Comparison of ENCODE assay signal across 10 mouse cellular contexts in the genomic region with DNA sequence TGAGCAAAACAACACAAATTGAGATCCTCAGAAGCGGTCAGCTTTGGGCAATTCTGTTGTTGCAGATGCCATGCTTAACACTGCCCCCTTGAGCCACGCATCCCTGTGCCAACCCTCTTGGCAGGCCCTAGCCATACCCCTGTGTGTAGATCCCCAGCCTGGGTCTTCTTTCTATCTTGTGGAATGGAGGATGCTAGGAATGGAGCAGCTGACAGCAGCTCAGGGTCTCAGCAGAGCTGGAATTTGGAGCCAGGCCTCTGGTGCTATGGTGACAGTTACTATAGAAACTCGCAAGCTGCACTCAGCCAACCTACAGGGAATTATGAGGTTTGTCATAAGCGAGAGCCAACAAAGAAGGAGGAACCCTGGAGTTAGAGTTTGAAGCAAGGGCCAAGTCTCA. TPM values are rescaled to one million over a fixed set of nuclear protein-coding genes. Genes with fewer than 3 reads are reported as not detected.
A peak's percentile ranks its signal among the peaks of the same experiment; 100 is the strongest.
DNase-seq lines count a peak whose midpoint lies in the region; ATAC-seq and TF ChIP-seq lines count a peak whose summit lies in the region.
"Had no signal": no experiment of that assay in that cellular context is flagged by ENCODE, and none has a peak within 500 bp of the region (broad histone marks: within the 10 kb centered on the region; RNA-seq: fewer than 3 reads in every experiment).

No protein-coding gene starts in this region.

- WGBS in forebrain, postnatal 0 days, result 35% methylated on average over 4 of the region's 4 CpGs
- 61% methylated on average over 4 of the region's 4 CpGs for WGBS in neural tube, embryonic 14.5 days
- 88% methylated on average over 4 of the region's 4 CpGs for WGBS in kidney, embryonic 16.5 days

- peak overlapping the region; percentile 42; the same call in 1 of the 2 replicates for H3K9ac ChIP-seq in forebrain, postnatal 0 days
- H3K9ac ChIP-seq in neural tube, embryonic 14.5 days (replicated peaks; ENCODE audit: low read depth, low read length), result peak overlapping the region; percentile 12; the same call in 1 of the 2 replicates
- H3K9ac ChIP-seq in kidney, embryonic 16.5 days (replicated peaks; ENCODE audit: low read length), result no peak overlapping the region
- H3K9ac ChIP-seq: liver, embryonic 13.5 days had no signal

- H3K4me2 ChIP-seq in forebrain, postnatal 0 days (ENCODE audit: low read depth), result peak overlapping the region; percentile 18; the same call in 1 of the 2 replicates
- H3K4me2 ChIP-seq in neural tube, embryonic 14.5 days (ENCODE audit: low read depth, low read length), result no peak overlapping the region
- H3K4me2 ChIP-seq in kidney, embryonic 16.5 days (replicated peaks; ENCODE audit: low read depth, low read length), result no peak overlapping the region
- H3K4me2 ChIP-seq: liver, embryonic 13.5 days had no signal

- ATAC-seq in forebrain, postnatal 0 days, result peak; percentile 98
- ATAC-seq in neural tube, embryonic 14.5 days (ENCODE audit: low read depth), result peak; percentile 92
- ATAC-seq in kidney, embryonic 16.5 days (ENCODE audit: low FRiP score, low TSS enrichment), result no peak
- ATAC-seq: Patski had no signal

- no peaks in the 10 kb centered on the region for H3K9me3 ChIP-seq in forebrain, postnatal 0 days (ENCODE audit: low read length)
- H3K9me3 ChIP-seq in neural tube, embryonic 14.5 days (ENCODE audit: control insufficient read depth, low read length), result no peaks in the 10 kb centered on the region
- H3K9me3 ChIP-seq in kidney, embryonic 16.5 days (ENCODE audit: low read length), result no peaks in the 10 kb centered on the region

- H3K27me3 ChIP-seq in forebrain, postnatal 0 days (ENCODE audit: insufficient read depth, low read length), result no peaks in the 10 kb centered on the region
- H3K27me3 ChIP-seq in neural tube, embryonic 14.5 days (ENCODE audit: control insufficient read depth, insufficient read depth, low read length), result no peaks in the 10 kb centered on the region
- H3K27me3 ChIP-seq in kidney, embryonic 16.5 days (ENCODE audit: insufficient read depth, low read length), result no peaks in the 10 kb centered on the region
- H3K27me3 ChIP-seq: Patski had no signal

- no peak for TF ChIP-seq CTCF in forebrain, postnatal 0 days (IDR thresholded peaks at IDR 0.05; ENCODE audit: low read depth)

- peaks cover 12% of the 10 kb centered on the region for H3K4me1 ChIP-seq in forebrain, postnatal 0 days (ENCODE audit: insufficient read depth)
- no peaks in the 10 kb centered on the region for H3K4me1 ChIP-seq in neural tube, embryonic 14.5 days (ENCODE audit: control insufficient read depth, insufficient read depth, low read length)
- H3K4me1 ChIP-seq in kidney, embryonic 16.5 days (ENCODE audit: insufficient read depth, low read length), result 0 out of 2 replicates have a peak, but pooled peaks cover 2% of the 10 kb centered on the region
- H3K4me1 ChIP-seq: liver, embryonic 13.5 days had no signal

- H3K4me3 ChIP-seq in forebrain, postnatal 0 days (ENCODE audit: low read depth, low read length), result no peak overlapping the region
- no peak overlapping the region for H3K4me3 ChIP-seq in neural tube, embryonic 14.5 days (ENCODE audit: low read depth, low read length)
- H3K4me3 ChIP-seq in kidney, embryonic 16.5 days (ENCODE audit: low read length), result no peak overlapping the region
- H3K4me3 ChIP-seq: liver, embryonic 13.5 days had no signal

- no peaks in the 10 kb centered on the region for H3K36me3 ChIP-seq in forebrain, postnatal 0 days (ENCODE audit: insufficient read depth)
- H3K36me3 ChIP-seq in neural tube, embryonic 14.5 days (ENCODE audit: control insufficient read depth, insufficient read depth, low read length), result no peaks in the 10 kb centered on the region
- H3K36me3 ChIP-seq in kidney, embryonic 16.5 days (ENCODE audit: insufficient read depth, low read length), result no peaks in the 10 kb centered on the region
- H3K36me3 ChIP-seq: liver, embryonic 13.5 days had no signal

- H3K27ac ChIP-seq in forebrain, postnatal 0 days (ENCODE audit: low read depth, low read length), result peak overlapping the region; percentile 94
- peak overlapping the region; percentile 80 for H3K27ac ChIP-seq in neural tube, embryonic 14.5 days (ENCODE audit: low read depth, low read length)
- H3K27ac ChIP-seq in kidney, embryonic 16.5 days (ENCODE audit: low read length), result no peak overlapping the region
- H3K27ac ChIP-seq: liver, embryonic 13.5 days had no signal

- peak; percentile 83 for DNase-seq in brain, embryonic 18.5 days (ENCODE audit: low read depth, low spot score)
- peak; percentile 94 for DNase-seq in forebrain, postnatal 0 days
- peak; percentile 84 to 92 for DNase-seq in layer of hippocampus, postnatal 14 days (ENCODE audit: low spot score in 2 of 2)
- no peak for DNase-seq in testis, postnatal 10 days (ENCODE audit: low spot score)
- DNase-seq in spleen, postnatal 4 days (ENCODE audit: low spot score in 2 of 2), result no peak
- DNase-seq: embryo, embryonic 11 days had no signal

RNA-seq across cellular contexts. Expression of a gene that starts 23.1 kb away (rescaled TPM):
- 123 and 131 TPM in 2 replicates for total RNA-seq in forebrain, postnatal 0 days (2014; rRNA removed)
- polyA plus RNA-seq in forebrain, postnatal 0 days (2015; fragmentation: Nextera tagmentation; extraction: Ambion mirVana), result 147 and 160 TPM in 2 replicates
- total RNA-seq in layer of hippocampus, postnatal 14 days (2021), result 10 to 100 TPM; 87.3 to 87.9 TPM
- 142 and 153 TPM in 2 replicates for polyA plus RNA-seq in neural tube, embryonic 14.5 days (2014; fragmentation: Nextera tagmentation; extraction: Ambion mirVana)
- polyA plus RNA-seq in kidney, embryonic 16.5 days (2015; fragmentation: Nextera tagmentation; extraction: Ambion mirVana), result 81.8 and 88.4 TPM in 2 replicates

Comparison
In these comparisons a context has a peak if more than half of its experiments do, and no peak if none do; other contexts are left out.
1. DNase-seq: peak in brain, embryonic 18.5 days (single experiment), forebrain, postnatal 0 days (single experiment) and layer of hippocampus, postnatal 14 days (2 of 2); none in testis, postnatal 10 days (single experiment) and spleen, postnatal 4 days (0 of 2).